Mouse (Mus musculus) large intestine, adult 2 months (tissue): ENCODE data around the gene Dupd1. TPM values are rescaled to one million over a fixed set of nuclear protein-coding genes. Genes with fewer than 3 reads are reported as not detected.
A peak's percentile ranks its signal among the peaks of the same experiment; 100 is the strongest.

ENCODE experiments used
- DNase-seq: peaks from one replicate; pipeline ENCODE4 v3.0.0-alpha.2; 2012; ENCODE audit warnings: low read depth, low spot score
- WGBS: fragments of 180-500 bp; shearing (Covaris S2); methylation state at CpG from one replicate; pipeline ENCODE4 v1.1.7; 2018; 5-methylcytosine and 5-hydroxymethylcytosine counted together
- polyA plus RNA-seq: library from polyadenylated mRNA; depleted of rRNA; stranded (reverse); fragments of >200 nt; gene quantifications from 2 replicates; pipeline ENCODE4 v1.2.3, GENCODE M21; 2012

Dupd1 gene
- polyA plus RNA-seq, 1 experiment, result not detected

DNA sequence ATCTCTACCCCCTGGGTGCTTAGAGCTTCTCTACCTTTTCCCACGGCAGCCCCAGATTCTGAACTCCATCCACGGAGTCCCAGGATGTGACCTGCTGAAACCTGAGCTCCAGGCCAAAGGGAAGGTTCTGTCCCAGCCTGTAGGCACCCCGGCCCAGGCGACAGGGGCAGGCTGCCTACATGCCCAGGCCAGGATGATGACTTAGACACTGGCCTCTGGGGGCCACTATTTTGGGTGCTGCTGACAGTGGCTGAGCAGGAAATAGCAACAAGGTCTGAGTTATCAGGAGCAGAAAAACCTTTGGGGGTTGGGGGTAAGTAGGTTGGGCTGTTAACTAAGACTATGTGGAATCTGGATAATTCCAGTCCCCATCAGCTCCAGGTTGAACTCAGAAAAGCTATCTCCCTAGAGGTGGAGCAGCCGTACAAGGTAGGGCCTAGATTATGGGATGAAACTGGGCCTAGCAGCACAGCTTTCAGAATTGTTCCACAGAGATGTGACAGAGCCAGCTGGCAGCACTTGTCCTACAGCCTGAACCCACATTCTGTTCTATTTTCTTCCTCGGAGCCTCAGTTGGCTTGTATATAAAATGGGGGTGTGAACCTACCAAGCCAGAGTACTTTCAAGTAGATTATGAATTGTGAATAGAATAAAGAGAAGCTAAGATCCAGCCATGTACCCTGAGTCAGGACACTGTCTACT lies 14.8 kb upstream of the Dupd1 start:
- 79% methylated on average over 6 of the region's 6 CpGs for WGBS
- no peak for DNase-seq

DNA sequence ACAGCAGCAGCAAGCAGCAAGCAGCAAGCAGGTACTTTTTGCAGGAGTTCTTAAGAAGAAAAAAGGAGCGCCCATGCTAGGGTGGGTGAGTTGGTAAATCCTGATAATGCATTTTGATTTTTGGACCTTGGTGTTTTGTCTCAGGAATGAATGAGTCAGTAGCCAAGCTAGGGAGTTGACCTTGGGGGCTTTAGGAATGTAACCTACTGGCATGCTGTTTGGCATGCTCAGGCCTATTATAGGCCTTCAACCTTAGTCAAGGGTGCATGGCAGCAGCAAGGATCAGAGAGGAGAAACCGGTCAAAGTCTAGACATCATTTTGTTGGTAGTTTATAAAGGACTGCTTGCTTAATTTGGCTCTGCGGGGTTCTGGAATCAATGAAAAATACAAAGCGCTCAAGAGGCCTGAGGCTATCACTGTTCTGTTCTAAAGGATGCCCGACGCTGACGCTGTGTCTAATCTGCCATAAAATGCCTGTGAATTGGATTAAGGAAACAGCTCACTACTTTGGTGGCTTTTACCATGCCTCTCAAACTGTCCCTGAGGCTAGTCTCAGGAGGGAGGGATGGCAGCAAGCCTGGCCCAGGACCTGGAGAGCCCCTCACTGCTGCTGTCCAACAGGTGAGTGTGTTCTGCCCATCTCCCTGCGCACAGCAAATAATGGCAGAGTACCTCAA lies 7.8 kb upstream of the Dupd1 start:
- no peak for DNase-seq
- 92% methylated on average over 8 of the region's 8 CpGs for WGBS

DNA sequence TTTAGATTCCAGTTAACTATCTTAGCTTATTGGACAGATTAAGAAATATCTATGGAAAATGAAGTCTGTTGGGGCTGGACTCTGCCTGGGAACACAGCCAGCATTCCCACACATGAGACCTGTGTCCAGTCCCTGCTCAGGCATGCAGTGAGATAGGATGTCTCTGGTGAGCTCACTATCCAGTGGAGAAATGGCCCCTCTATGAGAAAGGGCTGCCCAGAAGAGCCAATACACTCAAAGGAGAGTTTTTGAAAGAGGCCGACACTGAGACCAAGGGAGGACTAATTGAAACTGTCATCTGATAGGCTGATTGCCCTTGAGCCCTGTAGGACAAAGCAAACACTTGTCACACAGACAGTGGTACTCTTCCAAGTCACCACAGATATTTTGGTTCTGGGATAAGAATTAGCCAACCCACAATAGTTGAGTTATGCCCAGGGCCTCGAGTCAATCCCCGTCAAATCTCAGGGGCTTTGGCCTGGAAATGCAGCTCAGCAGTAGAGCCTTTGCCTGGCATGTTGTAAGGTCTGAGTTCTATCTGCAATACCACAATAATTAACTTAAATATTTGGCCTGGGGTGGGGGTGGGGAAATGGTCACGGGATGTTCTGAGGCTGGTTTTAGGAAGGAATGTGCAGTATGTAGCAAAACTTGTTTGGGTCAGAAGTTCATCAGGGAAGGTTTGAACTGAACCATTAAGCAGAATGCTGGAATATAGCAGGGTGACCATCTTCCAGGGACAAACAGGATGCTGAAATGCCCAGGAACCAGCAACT lies 6.2 kb upstream of the Dupd1 start:
- no peak for DNase-seq
- 77% methylated on average over 4 of the region's 4 CpGs for WGBS

DNA sequence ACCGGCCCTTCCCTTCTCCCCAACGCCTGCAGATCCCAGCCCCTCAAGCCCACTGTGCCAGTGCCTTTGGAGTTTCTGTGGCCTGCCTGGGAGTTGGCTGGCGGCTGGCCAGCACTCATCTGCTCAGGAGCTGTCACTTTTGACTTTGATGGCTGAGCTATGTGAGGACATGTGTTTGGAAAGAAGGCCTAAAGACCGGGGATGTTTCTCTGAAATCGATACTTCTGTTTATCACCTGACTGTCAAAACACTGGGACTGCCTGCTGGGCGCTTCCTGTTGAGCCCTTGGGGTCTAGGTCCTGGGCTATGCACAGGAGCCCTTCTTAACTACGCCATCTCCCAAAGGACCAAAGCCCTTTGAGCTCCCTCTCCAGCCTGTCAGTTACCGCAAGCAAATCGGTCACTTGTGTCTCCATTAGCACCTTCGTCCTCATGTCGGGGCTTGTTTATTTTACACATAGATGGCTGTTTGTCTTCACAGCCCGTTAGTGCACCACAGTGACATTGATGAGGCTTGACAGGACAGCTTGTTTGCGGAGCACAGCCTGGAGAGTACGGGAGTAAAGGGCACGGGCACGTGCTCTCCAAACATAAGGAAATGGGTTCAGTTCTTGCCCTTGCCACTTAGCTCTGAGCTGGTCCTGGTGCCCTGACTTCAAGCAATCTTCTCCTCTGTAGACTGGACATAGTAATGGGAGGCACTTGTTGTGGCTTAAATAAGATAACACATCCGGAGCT lies 5.4 kb upstream of the Dupd1 start:
- no peak for DNase-seq
- WGBS, result 41% methylated on average over 17 of the region's 17 CpGs

DNA sequence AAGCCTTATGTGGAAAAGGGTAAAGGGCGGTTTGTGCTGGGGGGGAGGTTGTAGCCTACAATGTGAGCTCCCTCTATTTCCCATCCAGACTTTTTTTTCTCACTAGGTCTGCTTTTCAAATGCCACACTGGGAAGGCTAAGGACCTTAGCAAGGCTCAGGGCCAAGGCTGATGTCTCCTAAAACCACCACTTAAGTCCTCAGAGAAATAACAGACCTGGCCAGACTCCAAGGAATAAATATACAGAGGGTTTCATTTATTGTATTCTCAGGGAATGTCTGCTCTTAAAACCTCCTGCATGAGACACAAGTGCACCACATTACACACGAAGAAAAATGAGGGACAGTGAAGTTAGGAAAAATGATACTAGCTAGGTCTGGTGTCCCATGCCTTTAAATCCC lies 3.1 kb downstream of the Dupd1 start:
- 58% methylated on average over 2 of the region's 2 CpGs for WGBS

DNA sequence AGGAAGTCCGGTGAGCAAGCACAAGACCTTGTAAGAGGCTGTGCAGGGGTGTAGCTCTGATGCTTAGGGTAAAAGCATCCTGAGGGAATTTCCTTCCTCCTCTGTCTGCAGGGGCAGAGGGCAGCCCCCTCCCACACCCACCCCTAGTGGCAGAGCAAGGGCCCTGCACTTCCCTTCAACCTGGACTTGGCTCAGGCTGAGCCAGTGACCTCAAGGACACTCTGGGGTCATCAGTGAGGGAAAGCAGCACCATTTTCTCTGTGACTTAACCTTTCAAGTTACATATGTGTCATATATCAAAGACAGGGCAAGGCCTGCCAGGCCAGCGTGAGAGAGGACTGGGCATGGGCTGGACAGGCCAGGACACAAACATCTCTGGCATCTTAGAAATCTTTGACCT lies 4.8 kb downstream of the Dupd1 start:
- WGBS, result 85% methylated on average over 2 of the region's 2 CpGs
- DNase-seq, result no peak

More for the DNA sequence above, 3.1 kb downstream of the Dupd1 start:
- DNase-seq, result no peak

DNA sequence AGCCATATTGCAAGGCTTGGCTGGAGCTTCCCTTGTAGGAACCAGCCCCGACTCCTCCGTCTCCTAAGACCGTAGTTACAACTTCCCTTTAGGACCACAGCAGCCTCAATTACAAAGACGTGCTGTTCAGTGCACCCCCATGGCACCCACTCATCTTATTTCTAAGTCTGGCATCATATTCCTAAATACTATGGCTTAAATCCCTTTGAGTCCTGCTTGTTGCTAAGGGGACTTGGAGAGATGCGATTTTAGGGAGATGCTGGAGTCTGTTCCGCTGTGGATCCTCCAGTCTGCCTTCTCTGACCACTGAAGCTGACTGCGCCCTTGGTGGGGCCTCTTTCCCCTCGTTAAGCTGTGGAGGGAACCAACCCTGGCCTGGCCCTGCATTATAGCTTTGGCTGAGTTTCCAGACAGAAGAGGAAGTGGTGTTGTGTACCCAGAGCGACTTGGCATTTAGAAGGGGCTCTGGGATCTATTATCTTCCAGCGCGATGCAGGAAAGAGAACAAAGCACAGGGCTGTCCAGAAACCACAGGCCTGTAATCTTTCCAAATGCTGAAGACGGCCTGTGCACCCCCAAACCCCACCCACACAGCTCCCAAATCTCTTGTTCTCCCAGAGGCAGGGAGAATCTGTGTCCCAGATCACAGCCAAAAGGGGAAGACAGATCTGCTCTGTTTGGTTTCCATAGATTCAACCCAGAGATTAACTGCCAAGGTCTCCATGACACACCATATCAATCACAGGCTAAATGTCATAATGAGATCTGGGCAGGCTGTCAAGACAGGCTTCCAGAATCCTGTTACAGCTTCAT lies 7.4 kb downstream of the Dupd1 start:
- DNase-seq, result no peak
- 50% methylated on average over 12 of the region's 12 CpGs for WGBS

DNA sequence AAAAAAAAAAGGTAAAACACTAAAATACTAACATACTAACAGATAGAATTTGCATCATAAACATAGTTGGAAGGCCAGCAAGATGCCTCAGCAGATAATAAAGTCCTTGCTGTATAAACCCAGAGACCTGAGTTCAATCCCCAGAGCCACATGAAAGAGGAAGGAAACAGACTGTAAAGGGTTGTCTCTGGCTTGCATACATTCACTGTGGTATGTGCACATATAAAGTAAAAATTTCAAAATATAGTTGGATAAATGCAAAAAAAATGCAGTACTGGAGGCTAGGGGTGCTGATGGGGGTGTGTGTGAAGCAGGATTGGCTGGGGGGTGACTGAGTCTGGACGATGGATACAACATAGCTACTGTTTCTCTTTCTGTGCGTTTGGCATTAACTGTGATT lies 8.9 kb downstream of the Dupd1 start:
- WGBS, result 75% methylated on average over 2 of the region's 2 CpGs
- no peak for DNase-seq

DNA sequence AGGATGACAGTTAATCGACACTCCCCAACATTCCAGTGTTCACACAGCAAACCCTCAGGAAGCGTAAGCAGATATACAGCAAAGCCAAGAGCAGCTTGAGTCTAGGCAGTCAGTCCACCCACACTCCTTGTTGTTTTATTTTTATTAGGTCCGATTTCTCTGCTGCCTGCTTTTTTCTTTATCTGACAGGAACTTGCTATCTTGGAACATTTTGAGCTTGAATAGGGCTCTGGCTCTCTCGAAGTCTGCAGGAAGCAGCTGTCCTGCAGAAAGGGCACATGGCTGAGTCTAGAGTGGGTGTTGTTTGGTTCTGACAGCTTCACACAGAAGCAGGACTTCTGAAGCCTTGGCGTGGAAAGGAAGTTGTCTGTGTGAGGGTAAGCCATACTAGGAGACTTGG lies 11.1 kb downstream of the Dupd1 start:
- DNase-seq, result no peak
- 67% methylated on average over 5 of the region's 5 CpGs for WGBS

DNA sequence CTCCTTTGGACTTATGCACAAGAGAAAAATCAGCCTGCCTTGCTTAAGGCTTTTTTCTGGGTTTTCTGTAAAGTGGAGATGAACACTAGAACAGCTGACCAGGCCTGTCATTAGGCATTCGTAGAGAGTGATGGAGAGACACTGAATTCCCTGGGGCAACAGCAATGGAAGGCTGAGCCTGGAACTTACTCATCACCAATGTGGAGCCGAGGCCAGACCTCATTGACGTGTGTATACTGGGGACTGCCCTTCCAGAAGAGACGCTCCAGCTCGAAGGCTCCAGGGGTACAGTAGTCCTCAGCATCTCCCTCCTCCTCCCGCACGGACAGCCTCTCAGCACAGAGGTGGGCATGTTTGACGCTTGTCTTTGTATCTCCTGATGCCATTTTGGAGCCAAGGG lies 11.7 kb downstream of the Dupd1 start:
- WGBS, result 89% methylated on average over 8 of the region's 8 CpGs
- no peak for DNase-seq

DNA sequence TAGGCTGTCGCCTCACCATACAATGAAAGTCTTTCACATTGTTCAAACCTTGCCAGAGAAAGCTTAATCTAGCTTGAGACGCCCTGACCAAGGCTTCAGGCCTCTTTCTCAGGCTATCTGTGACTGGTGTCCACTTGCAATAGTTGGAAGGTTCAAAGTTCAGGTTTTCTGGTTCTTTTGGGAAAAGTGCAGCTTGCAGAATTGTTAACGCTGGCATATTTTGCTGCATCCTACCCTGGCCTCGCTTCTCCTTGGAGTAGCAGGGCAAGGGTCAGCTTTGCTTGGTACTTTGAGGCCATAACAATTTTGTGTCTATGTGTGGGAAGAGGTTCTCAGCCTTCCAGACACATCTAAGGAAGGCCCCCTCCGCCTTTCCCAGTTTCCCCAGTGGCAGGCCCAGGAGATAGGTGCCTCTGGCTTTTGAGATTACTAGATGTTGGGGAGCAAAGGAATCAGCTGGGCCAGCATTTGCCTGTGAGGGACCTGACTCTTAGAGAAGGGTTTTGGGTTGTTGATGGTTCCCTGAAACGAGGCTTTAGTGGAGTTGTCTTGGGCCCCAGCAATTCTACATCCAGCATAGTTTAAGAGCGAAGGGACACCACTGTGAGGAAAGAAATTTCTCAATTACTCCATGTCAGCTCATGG lies 18.1 kb downstream of the Dupd1 start:
- DNase-seq, result no peak
- WGBS, result 76% methylated on average over 7 of the region's 7 CpGs

DNA sequence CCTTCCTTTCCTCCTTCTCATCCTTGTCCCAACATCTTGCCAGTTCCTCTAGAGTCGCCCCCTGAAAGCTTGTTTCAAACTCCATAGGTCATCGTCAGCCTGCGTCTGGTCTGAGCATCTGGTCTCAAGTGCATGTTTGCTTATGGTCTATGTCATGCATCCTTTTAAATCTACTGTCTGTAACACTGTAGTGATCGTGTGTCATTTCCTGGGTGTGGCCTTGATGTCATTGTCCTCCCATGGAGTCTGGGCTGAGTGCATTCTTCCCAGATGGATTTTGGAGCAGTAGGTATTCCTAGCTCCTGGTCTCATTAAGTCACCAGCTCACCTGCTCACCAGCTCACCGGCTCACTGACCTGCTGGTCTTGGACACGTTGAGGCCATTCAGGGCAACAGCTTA lies 19.4 kb downstream of the Dupd1 start:
- WGBS, result 52% methylated on average over 6 of the region's 6 CpGs

DNA sequence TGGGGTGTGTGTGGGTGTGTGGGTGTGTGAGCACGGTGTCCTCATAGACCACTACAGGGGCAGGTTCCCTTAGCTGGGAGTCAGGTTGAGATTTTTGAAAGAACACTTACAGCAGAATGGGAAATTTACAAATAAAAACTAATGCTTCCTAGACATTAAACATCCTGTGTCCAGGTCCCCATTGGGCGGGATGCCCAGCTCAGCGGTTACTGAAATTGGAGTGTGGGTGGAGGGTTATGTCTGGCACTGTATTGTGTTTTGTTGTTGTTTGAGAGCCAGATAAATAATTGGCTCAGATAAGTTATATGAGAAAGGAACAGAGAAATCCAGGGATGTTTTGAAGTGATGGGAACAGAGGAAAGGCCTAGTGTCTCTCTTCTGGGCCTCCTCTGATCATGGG lies 23.3 kb downstream of the Dupd1 start:
- no peak for DNase-seq
- 75% methylated on average over 3 of the region's 3 CpGs for WGBS

More for the DNA sequence above, 19.4 kb downstream of the Dupd1 start:
- no peak for DNase-seq

DNA sequence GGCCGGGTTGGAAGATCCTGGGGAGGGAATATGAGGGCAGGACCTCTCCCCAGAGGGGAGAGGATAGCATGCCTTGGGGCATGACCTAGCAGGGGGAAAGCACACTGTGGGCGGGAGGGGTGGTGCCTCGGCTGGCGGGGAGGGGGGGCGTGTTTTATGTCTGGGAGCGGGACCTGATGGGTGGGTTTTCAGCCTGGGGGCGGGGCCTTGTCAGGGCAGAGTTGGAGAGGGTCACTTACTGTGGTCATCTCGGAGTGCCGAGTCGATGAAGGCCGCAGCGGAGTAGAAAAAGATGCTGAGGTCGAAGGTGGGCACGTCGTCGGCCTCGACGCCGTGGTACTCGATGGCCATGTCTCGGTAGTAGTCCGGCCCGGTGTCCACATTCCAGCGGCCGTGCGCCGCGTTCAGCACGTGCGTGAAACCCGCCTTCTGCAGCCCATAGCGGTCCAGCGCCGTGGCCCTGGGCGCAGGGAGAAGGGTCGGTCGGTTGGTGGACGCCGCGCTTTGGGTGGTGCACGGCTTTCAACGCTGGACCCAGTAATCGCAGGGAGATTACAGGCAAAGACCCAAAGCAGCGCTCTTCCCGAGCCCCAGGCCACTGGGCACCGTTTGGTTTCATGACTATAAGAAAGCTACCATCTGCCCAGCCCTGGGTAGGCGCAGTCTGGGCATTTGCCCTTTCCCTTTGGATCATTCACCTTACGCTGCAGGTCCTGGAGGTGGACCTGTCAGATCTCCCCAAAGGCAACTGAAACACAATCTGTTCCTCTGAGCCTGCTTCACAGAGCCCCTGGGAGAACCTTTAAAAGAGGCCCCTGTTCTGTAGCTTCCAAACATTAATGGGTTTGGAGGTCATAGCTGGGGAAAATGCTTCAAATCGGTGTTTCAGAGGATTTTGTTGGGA lies 27.7 kb downstream of the Dupd1 start:
- WGBS, result 18% methylated on average over 49 of the region's 49 CpGs
- DNase-seq, result no peak

DNA sequence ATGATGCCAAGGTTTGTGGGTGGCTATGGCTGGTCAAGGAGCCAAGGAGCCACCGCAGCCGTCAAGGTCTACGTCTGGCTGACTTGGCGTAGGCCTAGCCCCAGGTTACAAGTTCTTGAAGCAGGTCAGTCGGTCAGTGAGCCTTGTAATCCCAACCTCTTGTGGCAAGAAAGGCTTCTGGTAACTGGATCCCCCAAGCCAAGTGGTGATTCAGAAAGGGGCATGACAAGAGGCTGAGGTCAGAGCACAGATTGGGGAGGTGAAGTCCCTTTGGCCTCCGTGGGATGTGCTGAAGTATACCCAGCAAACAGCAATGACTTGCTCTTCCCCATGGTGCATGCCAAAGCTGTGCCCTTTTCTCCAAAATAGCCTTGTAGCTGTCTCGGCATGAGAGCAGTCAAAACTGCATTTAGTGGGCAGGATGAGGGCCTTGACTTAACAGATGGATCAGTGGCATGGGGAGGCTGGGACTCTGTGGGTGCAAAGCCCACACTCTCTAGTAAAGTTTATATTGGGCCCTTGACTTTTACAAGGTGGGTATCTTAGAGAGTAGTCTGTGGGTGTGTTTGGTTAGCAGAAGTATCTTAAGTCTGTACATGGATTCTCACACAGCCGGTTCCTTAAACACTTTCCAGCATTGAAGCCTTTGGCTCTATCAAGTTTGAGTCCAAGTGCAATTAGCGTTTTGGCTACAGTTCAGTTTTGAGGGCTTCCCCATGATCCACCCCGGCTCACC lies 28.8 kb downstream of the Dupd1 start:
- WGBS, result 80% methylated on average over 10 of the region's 10 CpGs

DNA sequence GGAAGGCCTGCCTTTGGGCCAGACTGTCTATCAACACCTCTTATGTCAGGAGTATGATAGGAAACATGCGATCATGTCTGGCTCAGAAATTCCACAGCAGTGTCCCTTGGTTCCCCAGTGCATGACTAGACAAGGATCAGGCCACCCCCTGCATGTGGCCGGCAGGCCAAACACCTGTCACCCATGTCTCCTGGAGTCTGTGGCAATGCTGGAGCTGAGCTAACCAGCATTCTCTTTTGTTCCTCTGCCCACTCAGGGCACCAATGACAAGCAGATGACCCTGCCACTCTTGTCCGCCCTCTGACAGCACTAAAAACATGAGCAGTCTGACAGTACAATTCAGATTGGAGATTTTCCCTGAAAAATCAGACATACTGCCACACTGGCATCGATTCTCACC lies 30.5 kb downstream of the Dupd1 start:
- 98% methylated on average over 4 of the region's 4 CpGs for WGBS
- DNase-seq, result no peak

More for the DNA sequence above, 28.8 kb downstream of the Dupd1 start:
- DNase-seq, result no peak

DNA sequence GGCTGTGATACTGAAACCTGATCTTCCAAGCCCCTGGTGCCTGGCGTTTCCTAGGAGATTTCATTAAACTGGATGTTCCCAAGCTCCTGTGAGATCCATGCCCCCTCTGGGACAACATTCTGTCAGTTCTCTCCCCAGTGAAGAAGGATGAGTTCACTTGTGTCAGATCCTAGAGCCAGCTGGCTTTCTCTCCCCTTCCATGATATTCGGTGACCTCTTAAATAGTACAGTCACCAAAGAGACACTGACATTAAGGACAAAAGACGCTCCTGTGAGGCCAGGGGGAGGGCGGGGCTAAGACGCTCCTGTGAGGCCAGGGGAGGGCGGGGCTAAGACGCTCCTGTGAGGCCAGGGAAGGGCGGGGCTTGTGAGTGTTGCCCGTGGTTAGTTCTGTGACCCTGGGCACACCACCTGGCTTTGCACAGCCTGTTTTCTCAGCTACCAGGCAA lies 31.7 kb downstream of the Dupd1 start:
- peak; percentile 36 for DNase-seq

More for the DNA sequence above, 31.7 kb downstream of the Dupd1 start:
- WGBS, result 4% methylated on average over 9 of the region's 9 CpGs
